Mouse (Mus musculus) stomach, postnatal 0 days (tissue): Measurements from ENCODE around the gene Fbln7.
A peak's percentile ranks its signal among the peaks of the same experiment; 100 is the strongest.

Experiments
- CTCF ChIP-seq: IDR thresholded peaks from 2 replicates; pipeline ENCODE4 v1.5.1; 2016; ENCODE audit warnings: antibody characterized with exemption, low read depth, mild to moderate bottlenecking, moderate library complexity
- EP300 ChIP-seq: optimal IDR thresholded peaks from 2 replicates; pipeline ENCODE3; 2016; ENCODE audit warnings: antibody characterized with exemption

DNA sequence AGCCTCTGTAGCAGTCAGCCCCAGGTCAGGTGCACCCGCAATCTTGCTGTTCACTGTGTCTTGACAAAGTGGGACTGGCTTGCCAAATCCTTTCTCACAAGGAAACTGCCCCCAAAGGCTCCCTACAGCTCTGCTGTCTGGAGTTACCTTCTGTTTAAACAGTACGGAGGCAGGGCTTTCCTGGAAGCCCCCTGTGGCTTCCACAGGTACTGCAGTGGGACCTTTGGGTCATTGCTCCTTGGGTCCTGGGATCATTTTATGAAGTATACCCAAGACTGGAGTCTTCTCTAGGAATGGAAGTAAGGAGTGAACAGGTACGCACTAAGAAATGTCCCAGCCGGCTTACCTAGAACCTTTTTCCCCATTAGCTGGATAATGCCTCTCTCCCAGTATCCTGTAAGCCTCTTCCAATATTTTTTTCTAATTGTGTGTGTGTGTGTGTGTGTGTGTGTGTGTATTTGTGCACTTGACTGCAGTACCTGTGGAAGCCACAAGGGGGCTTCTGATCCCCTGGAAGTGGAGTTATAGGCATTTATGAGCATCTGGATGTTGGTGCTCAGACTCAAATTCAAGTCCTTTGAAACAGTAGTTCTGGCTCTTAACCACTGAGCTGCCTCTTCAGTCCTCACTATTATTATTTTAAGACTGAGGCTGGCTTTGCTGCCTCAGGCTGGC is 28.0 kb downstream of the Fbln7 start:
- TF ChIP-seq CTCF (peak; percentile 42), EP300 (no peak)
